Mouse (Mus musculus): ENCODE results near the gene Tmem176a.

DNA sequence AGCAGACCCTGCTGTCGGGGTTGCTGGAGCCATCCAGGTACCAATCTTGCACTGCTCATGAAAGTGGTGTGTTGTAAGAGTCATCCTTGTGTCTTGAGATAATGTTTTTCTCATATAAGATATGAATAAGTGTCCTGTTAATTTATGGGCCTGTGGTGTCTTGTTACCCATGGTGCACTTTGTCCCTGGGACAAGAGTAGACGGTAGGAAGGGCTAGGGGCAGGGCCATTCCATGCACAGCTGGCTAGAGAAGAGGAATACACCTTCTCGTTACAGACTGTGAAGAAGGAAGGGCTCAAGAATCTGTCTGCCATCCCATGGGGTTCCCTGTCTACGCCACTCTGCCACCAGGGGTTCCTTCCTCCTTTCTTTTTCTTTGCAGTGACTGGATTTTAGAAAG is 33.9 kb downstream of the Tmem176a start:
- TF ChIP-seq CTCF (IDR thresholded peaks at IDR 0.05; ENCODE audit: low read depth) (no peak), EP300 (IDR thresholded peaks at IDR 0.05; ENCODE audit: low read depth) (no peak)

Measured in liver, postnatal 0 days (tissue).